In the genomic region with DNA sequence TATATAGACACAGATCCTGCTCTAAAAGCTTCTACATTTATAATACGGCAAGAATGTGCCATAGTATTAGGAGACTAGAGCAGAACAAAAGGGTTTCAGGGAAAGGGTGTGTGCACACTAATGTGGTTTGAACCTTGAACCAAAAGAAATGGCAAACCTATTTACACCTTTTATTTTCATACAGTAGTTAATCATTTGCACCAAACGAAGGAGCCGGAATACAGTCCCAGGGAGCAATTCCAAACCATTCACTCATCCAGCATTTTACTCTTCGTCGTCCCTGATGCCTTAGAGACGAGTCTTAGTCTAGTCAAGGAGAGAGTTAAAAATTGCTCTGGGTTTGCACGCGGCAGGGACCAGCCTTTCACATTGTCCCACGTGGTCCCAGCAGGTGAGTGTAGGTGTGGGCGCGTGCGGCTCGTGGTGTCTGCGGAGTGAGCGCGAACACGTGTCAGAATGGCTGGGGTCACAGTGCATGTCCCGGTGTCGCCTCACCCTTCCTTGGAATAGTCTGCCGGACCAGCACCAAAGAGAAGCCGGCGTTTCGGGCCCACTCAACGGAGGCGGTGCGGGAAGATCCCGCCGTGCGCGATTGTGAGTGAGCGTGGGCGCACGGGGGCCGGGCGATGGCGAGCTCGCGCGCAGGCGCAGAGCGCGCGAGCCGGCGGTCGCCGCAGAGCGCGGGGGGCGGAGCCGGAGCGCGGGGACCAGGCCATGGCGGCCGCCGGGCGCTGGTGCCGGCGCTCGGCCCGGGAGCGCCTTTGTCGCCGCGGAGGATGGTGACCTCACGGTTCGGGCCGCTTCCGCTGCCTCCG, we compare ENCODE assay signal across 7 mouse cellular contexts. TPM values are rescaled to one million over a fixed set of nuclear protein-coding genes. Genes with fewer than 3 reads are reported as not detected.
DNase-seq lines count a peak whose midpoint lies in the region; ATAC-seq and TF ChIP-seq lines count a peak whose summit lies in the region.

A gene (plus strand): TSS at position 684 of the 815 bp plus-strand sequence.

- peak; percentile 33 for ATAC-seq in activated CD4-positive, CD25-positive, alpha-beta regulatory T cell, adult 4 months
- ATAC-seq in megakaryocyte, adult 5-6 weeks (ENCODE audit: poor library complexity, severe bottlenecking) = peak; percentile 66

- H3K27ac ChIP-seq in cortical plate, adult 2 months (ENCODE audit: insufficient read depth, low read length) = peak within 1 kb of the TSS; percentile 99

- TF ChIP-seq CTCF in cortical plate, adult 2 months (IDR thresholded peaks at IDR 0.05; ENCODE audit: extremely low read depth, insufficient read depth, low read length) = no peak

- TF ChIP-seq POLR2A in cortical plate, adult 2 months (IDR thresholded peaks at IDR 0.05; ENCODE audit: extremely low read depth, insufficient read depth, low read length) = 0 out of 2 replicates have a peak, but pooled peaks have one; percentile 2

- H3K4me1 ChIP-seq in cortical plate, adult 2 months (ENCODE audit: control insufficient read depth, insufficient read depth, low read length) = no peaks in the 10 kb centered on the region; the same call in 1 of the 2 replicates

- peak within 1 kb of the TSS; percentile 72 for H3K4me3 ChIP-seq in cortical plate, adult 2 months (ENCODE audit: insufficient read depth, low read length)

- DNase-seq in gastrocnemius, postnatal 10 days = peak; percentile 75
- DNase-seq in induced T-regulatory cell, adult 2 months (ENCODE audit: low read depth) = peak; percentile 85
- peak; percentile 77 to 81 for DNase-seq in left cerebral cortex, adult 8-10 months (ENCODE audit: low spot score in 2 of 2)
- peak; percentile 77 for DNase-seq in right cerebral cortex, postnatal 14 days

RNA-seq across cellular contexts. Expression of the gene that starts here (rescaled TPM):
- 10 to 100 TPM; 45.3 to 60.4 TPM for polyA plus RNA-seq in activated CD4-positive, CD25-positive, alpha-beta regulatory T cell, adult 4 months (2017; shearing (Covaris generic))
- 88.7 and 91.3 TPM in 2 replicates for polyA plus RNA-seq in cortical plate, adult 2 months (2012; rRNA removed)
- 10 to 100 TPM; 14.3 to 24.9 TPM for total RNA-seq in gastrocnemius, postnatal 10 days (2021)
- total RNA-seq in left cerebral cortex, adult 8-10 months (2022) = 100 to 1,000 TPM in 1 of 4 experiments, 10 to 100 TPM in 3; 88.8 to 104 (median 97.9) TPM
- 15.9 and 17.3 TPM in 2 replicates for total RNA-seq in megakaryocyte, adult 5-6 weeks (2015)
- total RNA-seq in megakaryocyte, adult 5-6 weeks (2017) = 20.9 and 21.0 TPM in 2 replicates

Comparison
In these comparisons a context has a peak if more than half of its experiments do, and no peak if none do; other contexts are left out.
1. Peak in every context shown above with its lines: DNase-seq, ATAC-seq, H3K4me3 ChIP-seq and H3K27ac ChIP-seq.